ENCODE assay signal across 12 mouse cellular contexts in genomic region chr2:34629758-34630157, GRCm38 (mm10).
"Had no signal": no experiment of that assay in that cellular context is flagged by ENCODE, and none has a peak within 500 bp of the region (broad histone marks: within the 10 kb centered on the region; RNA-seq: fewer than 3 reads in every experiment).

No protein-coding gene starts in this region.

- ATAC-seq: midbrain, embryonic 16.5 days had no signal

- H3K9me3 ChIP-seq: limb, embryonic 13.5 days; midbrain, embryonic 12.5 days; neural tube, embryonic 13.5 days had no signal

- H3K36me3 ChIP-seq: midbrain, embryonic 12.5 days had no signal

- H3K4me3 ChIP-seq: layer of hippocampus, adult 2 months; limb, embryonic 13.5 days; midbrain, embryonic 12.5 days; neural tube, embryonic 13.5 days had no signal

- H3K27ac ChIP-seq: layer of hippocampus, adult 2 months; limb, embryonic 13.5 days; midbrain, embryonic 12.5 days; neural tube, embryonic 13.5 days had no signal

- H3K4me1 ChIP-seq: midbrain, embryonic 12.5 days had no signal

- H3K27me3 ChIP-seq: midbrain, embryonic 12.5 days; neural tube, embryonic 13.5 days had no signal

- DNase-seq: kidney, postnatal 10 days; kidney, postnatal 4 days; right cerebral cortex, postnatal 4 days; spleen, adult 18-20 months; thymus, adult 18-20 months; thymus, postnatal 14 days had no signal

- H3K9ac ChIP-seq: limb, embryonic 13.5 days; midbrain, embryonic 12.5 days; neural tube, embryonic 13.5 days had no signal

- H3K4me2 ChIP-seq: limb, embryonic 13.5 days; liver, embryonic 11.5 days; midbrain, embryonic 12.5 days; neural tube, embryonic 13.5 days had no signal
